Mouse (Mus musculus): ENCODE measurements at regions not wholly inside any gene's neighbourhood (a gene's known extent, or its start where the extent isn't known, plus 50 kb on each side); places are given as distances from the start of the nearest gene placed in this dataset.

DNA sequence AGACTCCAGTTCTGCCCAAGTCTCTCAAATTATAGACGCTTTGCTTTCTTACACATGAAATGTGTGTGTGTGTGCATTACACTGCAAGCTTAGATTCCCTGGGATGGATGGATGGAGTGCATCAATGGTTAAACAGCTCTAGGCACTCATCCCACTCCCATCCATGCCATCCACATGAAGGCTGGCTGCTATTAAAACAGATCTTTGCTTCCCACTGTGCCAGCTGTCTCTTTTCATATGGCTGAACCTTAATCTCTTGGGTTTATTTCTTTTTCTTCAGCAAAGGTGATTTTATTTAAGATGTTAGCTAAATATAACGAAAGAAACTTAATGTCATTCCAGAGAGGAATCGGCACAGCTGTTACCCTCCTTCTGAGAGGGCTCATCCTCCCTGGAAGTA, 405.0 kb downstream of the Edem1 start:
- no peak for TF ChIP-seq CTCF (IDR thresholded peaks at IDR 0.05; ENCODE audit: extremely low read depth, insufficient read depth, low read length)
- TF ChIP-seq POLR2A (IDR thresholded peaks at IDR 0.05; ENCODE audit: extremely low read depth, insufficient read depth, low read length), result no peak
